Mouse (Mus musculus): ENCODE data around the gene Mink1. TPM values are rescaled to one million over a fixed set of nuclear protein-coding genes. Genes with fewer than 3 reads are reported as not detected.
A peak's percentile ranks its signal among the peaks of the same experiment; 100 is the strongest.
"Not testable (repeated sequence)": the region's sequence is repeated elsewhere in the genome, so short reads cannot be mapped to it uniquely, and the experiment has no call there.

Mink1 gene
- total RNA-seq (2021): 45.7 and 58.9 TPM in 2 replicates
- long read RNA-seq, partial matches to known transcripts: 4 of 9 reads
- long read RNA-seq, other reads (novel, unspliced or antisense): 4 of 9 reads

DNA sequence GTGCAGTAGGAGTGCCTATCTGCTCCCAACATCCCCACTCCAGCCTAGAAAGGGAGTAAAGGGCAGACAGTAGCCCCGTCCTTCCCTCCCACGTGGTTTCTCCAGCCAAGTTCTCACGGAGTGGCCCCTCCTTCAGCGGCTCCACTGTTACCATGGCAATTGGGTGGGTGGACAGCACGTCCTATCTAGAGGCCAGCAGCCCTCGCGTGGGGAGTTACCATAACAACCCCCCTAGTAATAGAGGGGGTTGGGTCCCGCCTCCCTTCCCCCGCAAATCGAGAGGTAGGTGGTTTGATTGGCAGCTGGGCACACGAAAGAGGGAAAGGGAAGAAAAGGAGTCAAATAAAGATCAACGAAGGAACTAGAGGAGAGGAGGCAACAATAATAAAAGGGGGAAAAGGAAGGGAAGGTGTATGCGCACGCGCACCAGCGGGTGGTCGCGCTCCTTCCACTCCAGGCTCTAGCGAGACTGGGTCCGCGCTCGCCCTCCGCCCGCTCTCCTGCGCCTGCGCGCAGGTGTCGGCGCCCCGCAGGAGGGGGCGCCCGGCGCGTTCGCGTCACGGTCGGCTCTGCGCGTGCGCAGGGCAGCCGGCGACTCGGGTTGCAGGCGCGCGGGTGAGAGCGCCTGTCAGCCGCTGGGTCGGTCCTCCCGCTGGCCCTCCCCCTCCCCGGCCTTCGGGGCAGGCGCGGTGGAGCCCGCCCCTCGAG, at the start of gene Mink1:
Gene Mink1 (plus strand): TSS at position 595 of the 708 bp plus-strand sequence.
- peak; percentile 91 for DNase-seq

DNA sequence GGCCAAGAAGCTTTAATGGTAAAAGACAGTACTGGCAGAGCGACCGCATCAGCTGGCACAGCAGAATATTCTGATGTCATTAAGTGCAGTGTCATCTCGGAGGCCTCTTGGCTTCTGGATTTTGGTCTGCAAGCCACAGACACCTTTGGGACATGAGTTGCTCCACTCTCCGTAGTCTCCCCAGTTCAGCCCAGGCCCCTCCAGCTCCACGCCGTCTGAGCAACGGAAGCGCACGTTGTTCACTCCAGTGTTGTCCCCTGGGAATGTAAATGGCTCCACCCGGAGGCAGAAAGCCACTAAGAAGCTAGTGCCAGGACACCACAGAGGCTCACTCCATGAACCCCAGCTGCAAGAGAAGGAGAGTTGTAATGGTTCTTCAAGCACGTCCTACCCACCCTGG, 49.2 kb upstream of the Mink1 start:
- DNase-seq: no peak

DNA sequence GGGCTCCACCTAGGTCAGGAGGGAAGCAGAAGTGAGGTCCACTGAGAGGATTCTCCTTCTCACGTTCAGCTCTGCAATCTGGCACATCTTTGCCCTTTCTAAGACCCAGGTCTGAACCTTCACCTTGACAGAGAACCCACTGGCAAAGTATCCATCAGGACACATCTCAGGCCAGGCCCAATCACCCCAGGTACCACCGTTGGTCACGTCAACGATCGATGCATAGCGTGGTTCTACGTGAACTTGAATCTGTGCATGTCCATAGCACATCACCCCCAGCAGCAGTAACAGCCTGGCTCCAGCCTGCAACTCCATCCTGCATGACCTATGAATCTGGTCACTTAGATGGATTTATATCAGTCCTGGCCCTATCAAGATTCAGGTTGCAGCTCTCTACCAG, 48.4 kb upstream of the Mink1 start, which contains the start of gene Vmo1:
Gene Vmo1 (minus strand): TSS at position 329 of the 400 bp plus-strand sequence.
- no peak for DNase-seq

DNA sequence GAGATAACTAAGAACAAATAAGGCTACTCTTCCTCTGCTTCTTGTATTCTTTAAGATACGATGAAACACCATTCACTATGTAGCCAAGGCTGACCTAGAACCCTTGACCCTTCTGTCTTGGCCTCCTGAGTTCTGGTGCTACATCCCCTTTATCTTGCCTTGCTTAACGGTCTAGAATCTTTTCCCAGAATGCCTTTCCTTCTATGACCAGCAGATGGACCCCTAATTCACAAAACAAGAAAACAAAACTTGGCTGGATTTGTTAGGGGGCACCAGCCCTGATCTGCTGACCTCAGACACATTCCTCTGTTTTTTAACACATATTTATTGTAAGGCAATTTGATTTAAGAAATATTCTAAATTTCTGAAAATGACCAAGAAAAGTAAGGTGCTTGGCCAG, 46.3 kb upstream of the Mink1 start:
- DNase-seq: no peak

DNA sequence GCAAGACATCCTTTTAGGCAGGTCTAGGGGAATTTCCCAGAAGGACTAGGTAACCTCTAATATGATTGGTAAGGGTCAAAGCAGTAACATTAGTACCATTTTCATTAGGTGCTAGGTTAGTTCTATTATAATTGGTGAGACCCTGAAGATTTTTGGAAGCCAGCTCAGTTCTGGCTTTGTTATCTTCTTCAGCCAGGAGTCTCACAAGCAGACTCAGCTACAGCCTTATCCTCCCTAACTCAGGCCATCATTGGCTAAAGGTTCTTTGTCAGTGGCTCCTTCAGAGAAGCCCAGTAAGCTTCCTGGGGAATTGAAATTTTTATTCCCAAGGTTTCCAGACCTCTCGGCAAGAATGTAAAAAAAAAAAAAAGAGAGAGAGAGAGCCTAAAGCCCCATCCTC, 44.2 kb upstream of the Mink1 start:
- no peak for DNase-seq

DNA sequence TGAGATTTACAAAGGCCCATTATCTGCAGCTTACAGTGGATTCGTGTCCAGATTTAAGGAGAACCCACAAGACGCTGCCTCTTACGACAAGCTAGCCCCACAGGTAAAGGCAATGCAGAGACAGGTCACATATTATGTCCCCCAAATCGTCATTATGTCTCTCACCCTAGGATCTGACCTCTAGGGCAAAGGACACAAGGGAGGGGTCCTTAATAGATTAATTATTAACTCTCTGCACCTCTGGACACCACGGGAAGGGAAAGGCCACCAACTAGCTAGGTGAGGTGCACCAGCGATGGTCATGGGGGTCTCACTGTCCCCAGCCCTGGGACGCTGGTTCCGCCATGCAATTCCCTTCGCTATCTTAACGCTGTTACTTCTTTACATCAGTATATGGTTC, 43.8 kb upstream of the Mink1 start, which contains the start of gene Gltpd2:
Gene Gltpd2 (plus strand): TSS at position 274 of the 400 bp plus-strand sequence.
- DNase-seq: no peak

DNA sequence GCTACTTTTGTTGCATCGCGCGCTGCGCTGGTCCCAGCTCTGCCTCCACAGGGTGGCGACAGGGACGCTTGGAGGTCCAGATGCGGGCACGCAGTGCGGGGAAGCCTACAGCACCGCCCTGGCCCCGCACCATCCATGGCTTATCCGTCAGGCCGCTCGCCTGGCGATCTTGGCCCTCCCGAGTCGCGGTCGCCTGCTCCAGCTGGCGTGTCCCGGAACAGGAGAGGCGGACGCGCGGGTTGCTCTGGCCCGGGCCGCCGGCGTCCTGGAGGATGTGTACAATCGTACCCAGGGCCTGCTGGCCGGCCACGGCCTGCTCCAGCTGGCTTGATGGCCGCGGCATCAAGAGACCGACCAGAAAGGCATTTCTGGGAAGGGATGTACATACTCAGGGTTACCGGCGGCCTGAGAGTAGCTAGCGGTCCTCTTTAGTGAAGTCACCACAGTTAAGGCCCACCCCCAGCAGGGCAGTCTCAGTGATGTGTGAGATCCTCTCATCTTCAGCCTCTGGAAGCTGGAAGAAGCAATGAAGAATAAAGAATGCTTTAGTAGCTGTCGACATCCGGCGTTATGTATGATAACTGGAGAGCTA, 42.4 kb upstream of the Mink1 start:
- DNase-seq: peak; percentile 43

DNA sequence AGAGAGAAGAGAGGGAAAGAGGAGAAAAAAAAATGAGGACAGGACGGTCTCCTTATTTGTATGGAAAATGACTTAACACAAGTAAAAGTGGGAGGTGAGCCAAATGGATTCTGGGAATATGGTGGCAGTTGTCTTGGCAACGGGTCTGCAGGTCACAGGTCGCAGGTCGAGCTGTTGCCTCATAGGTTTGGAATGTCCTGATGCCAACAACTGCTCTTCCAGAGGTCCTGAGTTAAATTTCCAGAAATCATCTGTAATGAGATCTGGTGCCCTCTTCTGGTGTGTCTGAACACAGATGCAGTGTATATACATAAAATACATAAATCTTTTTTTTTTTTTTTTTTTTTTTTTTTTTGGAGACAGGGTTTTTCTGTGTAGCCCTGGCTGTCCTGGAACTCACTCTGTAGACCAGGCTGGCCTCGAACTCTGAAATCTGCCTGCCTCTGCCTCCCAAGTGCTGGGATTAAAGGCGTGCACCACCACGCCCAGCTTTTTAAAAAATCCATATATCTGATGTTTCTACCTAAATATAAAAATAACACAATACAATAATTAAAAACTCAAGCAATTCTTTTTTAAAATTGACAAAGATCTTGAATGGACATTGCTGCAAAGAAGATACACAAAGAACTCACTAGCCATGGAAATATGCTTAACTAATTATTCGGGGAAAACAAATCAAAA, 39.2 kb upstream of the Mink1 start:
- not testable (repeated sequence) for DNase-seq

DNA sequence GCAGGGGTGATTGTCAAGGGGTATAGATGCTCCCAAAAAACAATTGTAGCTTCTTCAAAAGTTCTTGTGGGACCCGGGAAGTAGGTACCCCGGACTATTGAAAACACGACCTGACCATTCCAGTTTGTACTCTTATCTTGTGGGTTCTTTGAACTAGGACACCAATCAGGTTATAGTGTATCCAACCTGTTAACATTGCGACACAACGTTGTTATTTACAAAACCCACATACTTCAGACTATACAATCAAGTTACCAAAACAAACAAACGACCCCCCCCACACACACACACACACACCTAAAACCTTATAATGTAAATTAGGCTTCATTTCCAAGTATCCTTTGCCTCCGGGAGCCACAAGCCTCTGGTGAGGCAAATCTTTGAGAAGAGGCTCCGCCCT, 37.9 kb upstream of the Mink1 start:
- DNase-seq: no peak

DNA sequence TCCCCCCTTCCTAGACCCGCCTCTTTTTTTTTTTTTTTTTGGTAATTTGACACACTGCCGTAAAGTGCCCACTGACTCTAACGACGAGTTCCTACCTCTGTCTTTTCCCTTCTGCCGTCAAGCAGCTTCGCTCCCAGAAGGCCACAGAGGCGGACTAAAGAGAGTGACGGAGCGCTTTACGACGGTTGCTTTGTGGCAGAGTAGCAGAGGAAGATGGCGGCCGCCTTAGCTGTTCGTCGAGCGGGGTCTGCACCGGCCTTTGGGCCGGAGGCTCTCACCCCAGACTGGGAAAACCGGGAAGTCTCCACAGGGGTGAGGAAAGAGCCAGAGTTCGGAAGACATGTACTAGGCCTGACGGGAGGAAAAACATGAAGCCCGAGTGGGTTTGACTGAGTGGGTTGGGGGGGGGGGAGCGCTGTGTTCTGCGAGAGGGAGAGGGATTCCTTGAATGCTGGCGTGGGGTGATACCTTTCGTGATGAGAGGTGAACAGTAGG, 37.5 kb upstream of the Mink1 start, which contains the start of gene Psmb6:
Gene Psmb6 (plus strand): TSS at position 184 of the 495 bp plus-strand sequence.
- DNase-seq: peak; percentile 81

DNA sequence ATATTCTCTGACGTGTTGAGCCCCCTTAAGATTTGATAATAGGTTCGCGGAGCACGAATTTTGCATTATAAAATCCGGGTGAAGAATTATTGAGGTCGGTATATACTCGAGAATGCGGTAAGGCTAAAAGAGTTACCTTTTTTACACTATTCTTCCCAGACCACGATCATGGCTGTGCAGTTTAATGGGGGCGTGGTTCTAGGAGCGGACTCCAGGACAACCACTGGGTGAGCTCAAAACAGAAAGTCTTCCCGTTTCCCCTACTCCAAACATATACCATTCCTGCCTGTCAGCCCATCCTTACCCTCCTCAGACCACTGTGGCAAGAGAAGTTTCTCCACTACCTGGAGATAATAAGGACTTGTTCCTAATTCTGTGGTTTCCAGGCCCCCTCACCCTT, 37.0 kb upstream of the Mink1 start:
- no peak for DNase-seq

DNA sequence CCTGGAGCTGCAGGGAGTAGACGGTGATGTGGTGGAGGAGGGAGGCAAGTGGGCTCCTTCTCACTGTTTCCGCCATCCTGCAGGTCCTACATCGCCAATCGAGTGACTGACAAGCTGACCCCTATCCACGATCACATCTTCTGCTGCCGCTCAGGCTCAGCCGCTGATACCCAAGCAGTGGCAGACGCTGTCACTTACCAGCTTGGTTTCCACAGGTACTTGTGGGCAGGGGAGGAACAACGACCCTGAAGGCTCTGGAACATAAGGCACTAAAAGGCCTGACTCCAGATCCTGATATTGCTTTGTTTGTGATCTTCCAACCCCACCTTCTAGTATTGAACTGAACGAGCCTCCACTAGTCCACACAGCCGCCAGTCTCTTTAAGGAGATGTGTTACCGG, 36.5 kb upstream of the Mink1 start:
- DNase-seq: no peak

DNA sequence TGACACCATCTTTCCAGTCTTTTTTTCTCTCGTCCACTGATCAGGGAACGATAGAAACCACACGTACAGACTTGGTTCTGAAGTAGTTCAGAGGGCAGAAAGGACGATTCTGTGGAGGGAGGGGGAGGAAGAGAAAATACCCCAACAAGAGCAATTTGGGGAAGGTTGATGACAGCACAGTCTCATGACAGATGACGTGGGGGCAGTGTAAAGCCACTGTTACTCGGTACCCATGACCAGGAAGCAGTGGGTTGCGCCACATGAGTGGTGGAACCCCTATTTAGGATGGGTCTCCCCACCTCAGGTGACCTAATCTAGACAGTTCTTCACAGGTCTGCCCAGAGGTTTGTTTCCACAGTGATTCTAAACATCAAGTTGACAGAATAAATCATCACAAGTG, 34.1 kb upstream of the Mink1 start:
- no peak for DNase-seq

DNA sequence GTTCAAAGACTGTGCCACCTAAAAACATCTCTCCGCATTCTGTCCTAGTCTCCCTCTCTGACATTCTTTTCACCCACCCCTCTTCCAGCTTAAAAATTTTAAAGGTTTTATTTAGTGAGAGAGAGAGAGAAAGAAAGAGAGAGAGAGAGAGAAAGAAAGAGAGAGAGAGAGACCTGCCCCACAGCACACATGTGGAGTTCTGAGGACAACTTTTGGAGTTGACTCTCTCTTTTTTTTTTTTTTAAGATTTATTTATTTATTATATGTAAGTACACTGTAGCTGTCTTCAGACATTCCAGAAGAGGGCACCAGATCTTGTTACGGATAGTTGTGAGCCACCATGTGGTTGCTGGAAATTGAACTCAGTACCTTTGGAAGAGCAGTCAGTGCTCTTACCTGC, 31.6 kb upstream of the Mink1 start:
- DNase-seq: not testable (repeated sequence)

DNA sequence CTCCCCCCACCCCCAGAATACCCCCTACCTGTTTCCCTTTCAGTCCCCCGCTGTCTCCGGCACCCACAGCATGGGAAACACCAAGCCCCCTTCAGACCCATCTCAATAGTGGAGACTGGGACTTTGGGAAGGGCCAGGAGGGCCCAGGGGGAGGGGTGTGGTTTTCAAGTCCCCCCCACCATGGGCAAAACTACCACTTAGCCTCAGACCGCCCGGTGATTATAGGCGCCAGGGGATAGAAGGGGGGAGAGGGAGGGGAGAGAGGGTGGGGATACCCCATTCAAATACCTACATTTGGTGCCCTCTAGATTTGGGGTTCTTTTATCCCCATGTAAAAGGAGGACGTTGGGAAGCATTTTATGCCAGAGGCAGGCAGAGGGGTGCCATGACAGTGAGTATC, 29.8 kb upstream of the Mink1 start, which contains the start of gene Gm40193:
Gene Gm40193 (minus strand): TSS at position 101 of the 400 bp plus-strand sequence.
- no peak for DNase-seq

DNA sequence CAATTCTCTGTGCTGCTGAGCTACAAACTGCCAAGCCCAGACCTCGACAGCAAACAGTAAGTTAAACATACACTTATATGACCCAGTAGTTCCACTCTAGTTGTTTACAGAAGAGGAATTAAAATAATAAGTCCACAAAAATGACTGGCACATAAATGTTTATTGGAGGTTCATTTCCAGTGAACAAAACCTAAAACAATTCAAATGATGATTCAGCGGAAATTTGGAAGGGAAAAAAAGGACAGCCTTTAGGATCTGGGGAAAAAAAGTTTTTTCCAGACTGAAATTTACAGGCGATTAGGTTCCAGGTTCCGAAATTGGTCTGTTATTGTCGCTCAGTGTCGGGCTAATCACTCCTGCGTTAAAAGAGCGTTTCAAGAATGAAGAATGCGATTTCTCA, 23.3 kb upstream of the Mink1 start:
- DNase-seq: no peak

DNA sequence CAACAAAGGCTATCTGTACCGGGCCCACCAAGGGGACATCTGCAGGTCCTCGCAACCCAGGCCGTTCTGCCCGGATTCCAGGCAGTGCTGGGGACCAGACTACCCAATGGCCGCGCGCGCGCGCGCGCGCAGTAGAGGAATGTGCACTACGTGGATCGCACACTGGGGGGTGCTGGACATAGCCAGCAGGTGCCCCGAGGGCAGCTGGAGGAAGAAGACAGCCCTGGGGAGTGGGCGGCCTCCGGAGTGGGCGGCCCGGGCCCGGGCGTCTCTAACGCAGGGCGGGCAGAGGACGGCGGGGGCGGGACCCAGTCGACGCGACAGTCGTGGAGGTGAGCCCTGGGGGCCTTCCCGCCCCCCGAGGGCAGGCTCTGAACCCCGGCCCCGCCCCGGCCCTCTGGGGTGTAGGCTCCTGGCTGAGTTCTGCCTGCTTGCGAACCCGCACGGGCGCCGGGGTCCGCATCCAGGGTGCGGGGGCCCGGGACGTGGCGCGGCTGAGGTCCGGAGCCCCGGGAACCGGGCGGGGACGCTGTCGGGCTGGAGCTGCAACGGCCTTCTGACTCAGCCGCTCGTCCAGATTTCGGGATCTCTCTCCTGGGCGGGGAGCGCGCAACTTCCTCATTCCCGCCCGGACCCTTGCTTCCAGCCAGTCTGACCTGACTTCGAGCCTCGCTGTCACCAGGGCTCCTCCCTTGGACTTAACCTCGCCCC, 22.6 kb upstream of the Mink1 start, which contains the start of gene Pld2:
Gene Pld2 (plus strand): TSS at position 188 of the 711 bp plus-strand sequence.
- DNase-seq: peak; percentile 89

DNA sequence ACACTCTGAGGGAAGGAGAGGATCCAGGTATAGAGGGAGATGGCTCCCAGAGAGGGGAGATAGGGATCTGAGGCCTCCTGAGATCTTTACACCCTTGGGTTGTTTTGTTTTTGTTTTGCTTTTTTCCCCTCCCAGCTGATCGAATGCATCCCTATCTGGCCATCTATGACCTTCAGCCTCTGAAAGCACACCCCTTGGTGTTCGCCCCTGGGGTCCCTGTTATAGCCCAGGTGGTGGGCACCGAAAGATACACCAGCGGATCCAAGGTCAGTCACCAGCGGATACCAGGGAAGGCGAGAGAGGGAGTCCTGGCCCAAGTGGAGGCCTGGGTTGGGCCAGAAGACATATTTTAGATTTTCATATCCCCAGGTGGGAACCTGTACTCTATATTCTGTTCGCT, 21.8 kb upstream of the Mink1 start:
- DNase-seq: no peak

DNA sequence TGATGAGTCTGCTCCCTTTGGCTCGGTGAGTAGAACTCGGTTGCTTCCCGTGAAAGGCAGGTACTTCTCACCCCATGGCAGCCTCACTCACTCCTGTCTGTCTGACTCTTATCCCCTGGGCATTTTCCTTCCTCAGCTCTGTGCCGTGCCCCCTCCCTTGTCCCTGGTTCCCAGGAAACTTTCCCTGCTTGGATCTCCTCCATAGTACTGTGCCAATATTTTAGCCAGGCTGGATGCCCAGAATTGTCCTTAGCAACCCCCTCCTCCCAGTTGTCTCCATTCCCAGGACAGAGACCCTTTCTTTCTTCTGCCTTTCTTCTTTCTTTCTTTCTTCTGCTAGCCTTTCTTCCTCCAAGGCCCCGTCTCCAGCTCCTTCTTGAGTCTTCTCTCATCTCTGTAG, 21.3 kb upstream of the Mink1 start:
- DNase-seq: no peak

DNA sequence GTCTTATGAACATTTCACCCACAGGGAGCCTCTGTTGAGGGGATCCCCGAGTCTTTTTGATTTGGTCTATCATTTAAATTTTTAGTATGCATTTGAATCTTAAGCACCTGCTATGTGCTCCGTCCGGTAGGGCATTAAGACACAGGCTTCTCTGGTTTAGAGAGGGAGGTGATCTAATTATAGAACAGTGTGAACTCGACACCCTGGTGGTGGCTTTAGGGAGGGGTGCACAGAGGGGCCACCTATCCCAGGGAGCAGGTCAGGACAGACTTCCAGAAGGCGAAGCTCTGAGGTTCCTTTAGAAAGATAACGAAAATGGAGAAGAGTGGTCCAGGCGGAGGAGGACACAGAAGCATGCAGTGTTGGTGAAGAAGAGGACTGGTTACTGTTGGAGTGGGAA, 18.2 kb upstream of the Mink1 start:
- DNase-seq: no peak

DNA sequence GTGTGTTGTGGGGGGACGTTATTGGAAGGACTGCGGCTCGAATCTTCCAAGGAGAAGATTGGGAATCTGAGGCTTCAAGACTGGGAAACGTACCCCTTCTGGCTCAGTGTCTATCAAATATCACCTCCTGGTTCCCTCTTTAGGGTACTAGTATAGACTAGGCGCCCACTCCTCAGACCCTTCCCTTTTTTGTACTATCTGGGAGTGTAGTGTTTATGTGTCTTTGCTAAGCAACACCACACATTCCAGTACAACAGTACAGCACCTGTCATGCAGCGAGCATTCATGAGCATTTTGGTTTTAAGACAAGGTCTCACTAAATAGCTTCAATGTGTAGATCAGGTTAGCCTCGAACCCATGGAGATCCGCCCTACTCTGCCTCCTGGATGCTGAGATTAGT, 11.2 kb upstream of the Mink1 start:
- DNase-seq: no peak

DNA sequence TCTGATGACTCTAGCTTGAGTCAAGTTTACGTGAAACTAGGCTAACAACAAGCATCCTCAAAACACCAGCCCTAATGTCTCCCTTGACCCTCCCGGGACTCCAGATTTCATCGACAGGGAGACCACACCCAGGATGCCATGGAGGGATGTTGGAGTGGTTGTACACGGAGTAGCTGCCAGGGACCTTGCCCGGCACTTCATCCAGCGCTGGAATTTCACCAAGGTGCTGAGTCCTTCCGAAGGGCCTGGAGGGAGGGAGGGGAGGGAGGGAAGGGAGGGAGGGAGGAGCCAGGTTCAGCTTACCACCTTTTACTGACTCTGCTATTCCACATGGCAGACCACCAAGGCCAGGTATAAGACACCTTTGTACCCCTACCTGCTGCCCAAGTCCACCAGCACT, 8.7 kb upstream of the Mink1 start:
- DNase-seq: no peak

Measured in adrenal gland, postnatal 25 days (tissue).